7 mouse cellular contexts compared by ENCODE assay signal in the genomic region with DNA sequence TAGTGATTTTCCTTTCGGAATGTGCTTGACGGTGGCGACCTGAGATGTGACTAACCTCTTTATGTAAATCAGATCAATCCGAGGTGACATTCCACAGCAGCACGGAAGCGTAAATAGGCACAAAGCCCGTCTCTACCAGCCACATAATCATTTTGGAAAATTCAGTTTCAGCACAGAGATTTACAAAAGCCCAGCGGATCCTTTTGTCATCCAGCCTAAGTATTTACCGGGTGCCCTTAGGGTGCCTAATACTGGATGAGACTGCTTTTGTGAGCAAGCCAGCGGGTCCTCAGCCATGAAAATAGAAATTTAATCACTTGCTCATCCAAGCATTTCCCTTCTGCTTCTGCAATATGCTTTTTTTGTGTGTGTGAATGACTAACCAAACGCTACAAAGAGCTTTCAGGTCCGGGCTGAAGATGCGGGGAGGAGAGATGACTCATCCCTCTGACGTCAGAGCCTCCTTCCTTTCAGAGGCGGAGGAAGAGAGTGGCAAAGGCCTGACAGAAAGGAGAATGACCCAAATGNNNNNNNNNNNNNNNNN.
DNase-seq lines count a peak whose midpoint lies in the region; ATAC-seq lines count a peak whose summit lies in the region.

No protein-coding gene starts in this region.

- H3K4me1 ChIP-seq in hindbrain, embryonic 13.5 days (replicated peaks), result peaks cover 5% of the 10 kb centered on the region

- H3K27ac ChIP-seq in hindbrain, embryonic 13.5 days, result peak overlapping the region; percentile 92

- peak overlapping the region; percentile 72 for H3K9ac ChIP-seq in hindbrain, embryonic 13.5 days

- no peaks in the 10 kb centered on the region for H3K36me3 ChIP-seq in hindbrain, embryonic 13.5 days

- no peaks in the 10 kb centered on the region for H3K9me3 ChIP-seq in hindbrain, embryonic 13.5 days

- 2% methylated on average over 15 of the region's 15 CpGs for WGBS in hindbrain, embryonic 13.5 days

- peak overlapping the region; percentile 58 for H3K4me2 ChIP-seq in hindbrain, embryonic 13.5 days

- no peaks in the 10 kb centered on the region for H3K27me3 ChIP-seq in hindbrain, embryonic 13.5 days

- peak overlapping the region; percentile 41 for H3K4me3 ChIP-seq in hindbrain, embryonic 13.5 days

- peak; percentile 91 for DNase-seq in R1 (ENCODE audit: low read depth, low spot score)
- peak; percentile 78 to 91 for DNase-seq in cerebellum, adult 18-20 months
- peak; percentile 23 for DNase-seq in forelimb bud, embryonic 11.5 days (ENCODE audit: low read depth, low spot score)
- peak; percentile 52 to 72 for DNase-seq in layer of hippocampus, postnatal 14 days (ENCODE audit: low spot score in 2 of 2)
- peak; percentile 47 for DNase-seq in lung, postnatal 10 days
- peak; percentile 88 for DNase-seq in retina, postnatal 1 day

- peak; percentile 91 for ATAC-seq in hindbrain, embryonic 13.5 days (ENCODE audit: low FRiP score)

Comparison
In these comparisons a context has a peak if more than half of its experiments do, and no peak if none do; other contexts are left out.
1. Peak in every context shown above with its lines: DNase-seq, ATAC-seq, H3K4me3 ChIP-seq and H3K27ac ChIP-seq.
2. DNase-seq: peak in every context shown above with its lines; median percentile 91 in R1; 88 in retina, postnatal 1 day; 84 in cerebellum, adult 18-20 months; 62 in layer of hippocampus, postnatal 14 days; 47 in lung, postnatal 10 days; 23 in forelimb bud, embryonic 11.5 days.